Mouse (Mus musculus): ENCODE results near the gene Abca5.

The Abca5 gene

DNA sequence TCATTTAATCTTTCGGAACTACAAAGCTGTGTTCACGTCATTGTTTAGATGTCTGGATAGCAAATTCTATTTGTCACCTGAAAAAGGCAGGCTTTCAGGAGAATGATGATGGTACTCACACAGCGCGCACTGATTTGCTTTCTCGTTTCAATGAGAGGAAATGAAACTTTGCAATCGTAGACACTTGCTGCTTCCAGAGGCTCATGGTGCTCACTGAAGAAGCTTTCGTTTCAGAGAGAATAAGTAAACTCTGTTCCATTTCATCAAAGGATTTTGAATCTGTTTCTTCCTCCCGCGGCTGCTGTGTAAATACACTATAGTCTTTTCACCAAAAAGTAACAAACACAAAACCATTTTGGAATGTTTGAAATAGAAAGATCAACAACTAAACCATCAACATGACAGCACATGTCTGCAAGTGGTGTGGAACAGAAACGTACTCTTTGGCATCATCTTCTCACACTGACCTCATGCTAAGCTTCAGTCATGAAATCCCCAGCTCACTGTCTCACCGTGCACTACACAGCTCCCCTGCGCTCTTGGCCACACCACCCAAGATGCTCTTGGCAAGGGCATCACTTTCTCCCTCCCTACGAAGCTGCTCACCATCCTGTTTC is 39.5 kb downstream of the Abca5 start:
- no peak for DNase-seq (ENCODE audit: low spot score)

GRCm38 (mm10) chr11:110290586-110290985 is 46.9 kb downstream of the Abca5 start:
- no peak for DNase-seq (ENCODE audit: low spot score)

- DNase-seq (ENCODE audit: low spot score), result no peak
These were observed 49.1 kb downstream of the Abca5 start for GRCm38 (mm10) chr11:110288423-110288822.

GRCm38 (mm10) chr11:110287694-110288093 is 49.8 kb downstream of the Abca5 start:
- DNase-seq (ENCODE audit: low spot score), result no peak

DNA sequence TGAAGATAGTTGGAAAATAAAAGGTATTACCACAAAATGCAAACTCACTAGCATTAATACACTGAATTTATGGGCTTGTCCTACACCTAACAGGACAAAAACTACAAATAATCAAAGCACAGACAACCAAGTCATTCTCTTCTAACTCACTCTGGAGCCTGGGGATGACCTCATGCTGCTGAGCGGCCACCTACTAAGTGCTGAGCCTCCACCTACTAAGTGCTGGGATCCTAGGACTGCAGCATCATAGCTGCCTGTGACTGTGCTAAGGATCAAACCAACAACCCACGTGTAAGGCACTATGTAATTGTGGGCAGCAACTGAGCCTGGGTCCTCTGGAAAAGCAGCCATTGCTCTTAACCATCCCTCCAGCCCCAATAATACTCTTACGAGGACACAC is 51.2 kb downstream of the Abca5 start:
- no peak for DNase-seq (ENCODE audit: low spot score)

DNA sequence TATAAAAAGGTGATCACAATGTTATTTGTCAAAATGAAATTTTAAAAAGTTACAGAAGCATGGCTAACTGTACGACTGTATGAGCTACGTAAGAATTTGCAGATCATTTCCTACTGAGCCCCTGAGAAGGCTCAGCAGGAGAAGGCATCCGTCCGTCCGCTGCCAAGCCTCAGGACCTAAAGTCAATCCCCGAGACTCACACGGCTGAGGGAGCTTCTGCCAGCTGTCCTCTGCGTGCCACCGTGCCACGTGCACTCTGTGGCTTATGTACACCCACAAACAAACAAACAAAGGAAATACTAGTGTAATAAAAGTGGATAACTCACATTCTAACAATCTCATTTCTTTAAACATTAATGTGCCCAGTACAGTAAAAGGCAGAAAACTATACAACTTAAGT is 52.7 kb downstream of the Abca5 start:
- DNase-seq (ENCODE audit: low spot score), result no peak

DNA sequence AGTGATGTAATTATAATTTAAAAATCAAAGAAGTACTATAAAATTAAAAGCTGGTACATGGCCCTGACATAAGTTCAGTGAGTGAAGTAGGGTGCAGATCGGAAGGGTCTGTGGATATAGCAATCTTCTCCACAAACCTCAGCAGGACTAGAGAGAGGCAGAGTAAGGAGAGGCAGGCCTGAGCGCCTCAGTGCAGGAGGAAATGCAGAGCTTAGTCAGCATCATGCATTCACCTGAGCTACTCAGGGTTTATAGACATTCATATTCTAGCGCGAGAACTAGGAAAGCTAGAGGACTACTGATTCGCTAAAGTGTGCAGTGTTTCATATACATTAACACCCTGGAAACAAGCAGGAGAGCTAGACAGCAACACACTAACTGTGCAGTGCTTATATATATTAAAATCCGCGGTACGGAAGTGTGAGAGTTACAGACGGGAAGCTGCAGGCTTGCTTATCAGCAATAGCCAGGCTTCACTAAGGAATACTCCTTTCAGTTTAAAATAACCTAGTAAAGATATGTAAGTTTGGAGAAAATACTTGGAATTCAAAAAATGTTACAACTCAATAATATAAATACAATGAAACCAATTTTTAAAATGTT is 53.2 kb downstream of the Abca5 start:
- no peak for DNase-seq (ENCODE audit: low spot score)

DNA sequence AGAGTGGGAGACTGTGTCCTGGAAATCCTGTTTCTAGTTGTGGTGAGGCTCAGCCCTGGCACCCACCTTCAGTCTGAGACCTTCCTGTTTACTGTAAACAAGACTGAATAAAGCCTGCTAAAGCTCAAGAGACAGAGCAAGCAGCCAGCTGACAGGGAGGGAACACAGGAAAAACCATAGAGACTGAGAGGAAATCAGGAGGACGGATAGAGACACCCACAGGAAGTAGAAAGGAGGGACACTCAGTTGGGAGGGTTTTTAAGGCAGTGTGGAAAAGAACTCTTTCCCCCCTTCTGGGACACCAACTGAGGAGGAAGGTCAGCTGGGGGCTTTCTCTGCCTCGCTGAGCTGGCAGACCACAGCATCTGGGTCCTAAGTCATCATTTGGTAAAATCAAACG is 62.7 kb downstream of the Abca5 start:
- peak; percentile 34 for DNase-seq (ENCODE audit: low spot score)

- DNase-seq (ENCODE audit: low spot score), result peak; percentile 85
These were observed 65.8 kb downstream of the Abca5 start for GRCm38 (mm10) chr11:110271745-110272144.

DNA sequence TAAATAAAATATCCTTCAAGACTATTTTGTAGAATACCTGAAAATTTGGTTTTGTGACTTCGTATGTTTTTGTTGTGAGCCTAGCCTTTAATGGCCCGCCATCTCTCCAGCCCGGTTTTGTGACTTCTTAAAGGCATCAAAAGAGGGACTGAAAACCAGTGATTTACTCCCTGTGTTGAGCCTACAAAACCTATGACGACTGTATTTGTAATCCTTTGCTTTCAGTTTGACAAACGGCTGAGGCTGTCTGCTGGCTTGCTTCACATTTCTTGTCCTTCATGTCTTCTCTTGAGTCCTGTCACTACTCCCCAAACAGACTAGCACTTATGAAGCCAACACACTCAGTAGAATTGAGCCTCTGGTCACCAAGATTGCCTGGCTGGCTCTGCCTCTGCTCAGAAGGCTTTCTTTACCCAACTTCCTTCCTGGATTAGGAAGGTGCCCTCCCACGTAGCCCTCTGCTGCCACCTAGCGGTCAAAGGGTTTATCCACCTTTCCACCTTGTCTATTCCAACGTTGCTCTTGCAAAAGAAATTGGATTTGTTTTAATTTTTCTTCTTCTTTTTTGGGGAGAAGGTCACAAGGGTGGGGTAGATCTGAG is 69.2 kb downstream of the Abca5 start:
- peak; percentile 81 for DNase-seq (ENCODE audit: low spot score)

- no peak for DNase-seq (ENCODE audit: low spot score)
These were observed 70.3 kb downstream of the Abca5 start for GRCm38 (mm10) chr11:110267232-110267631.

- no peak for DNase-seq (ENCODE audit: low spot score)
These were observed 70.8 kb downstream of the Abca5 start for GRCm38 (mm10) chr11:110266757-110267156.

DNA sequence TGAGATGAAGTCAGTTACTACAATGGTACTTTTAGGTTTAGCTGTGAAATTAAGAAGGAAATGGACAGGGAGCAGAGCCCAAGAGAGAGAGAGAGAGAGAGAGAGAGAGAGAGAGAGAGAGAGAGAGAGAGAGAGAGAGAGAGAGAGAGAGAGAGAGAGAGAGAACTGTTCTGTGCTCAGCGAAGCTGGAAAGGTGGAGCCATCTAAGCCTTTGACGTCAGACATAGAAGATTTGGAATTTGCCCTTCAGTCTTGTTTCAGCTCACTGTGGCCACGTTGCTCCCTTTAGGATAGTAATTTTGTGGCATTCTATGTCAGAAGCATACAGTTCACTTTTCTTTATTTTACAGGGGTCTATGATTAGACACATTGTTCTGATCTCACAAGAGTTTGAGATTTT is 75.6 kb downstream of the Abca5 start:
- DNase-seq (ENCODE audit: low spot score), result no peak

GRCm38 (mm10) chr11:110257911-110258310 is 79.6 kb downstream of the Abca5 start:
- DNase-seq (ENCODE audit: low spot score), result no peak

- DNase-seq (ENCODE audit: low spot score), result no peak
These were observed 80.5 kb downstream of the Abca5 start for GRCm38 (mm10) chr11:110257061-110257460.

- DNase-seq (ENCODE audit: low spot score), result no peak
These were observed 85.3 kb downstream of the Abca5 start for GRCm38 (mm10) chr11:110252256-110252655.

DNA sequence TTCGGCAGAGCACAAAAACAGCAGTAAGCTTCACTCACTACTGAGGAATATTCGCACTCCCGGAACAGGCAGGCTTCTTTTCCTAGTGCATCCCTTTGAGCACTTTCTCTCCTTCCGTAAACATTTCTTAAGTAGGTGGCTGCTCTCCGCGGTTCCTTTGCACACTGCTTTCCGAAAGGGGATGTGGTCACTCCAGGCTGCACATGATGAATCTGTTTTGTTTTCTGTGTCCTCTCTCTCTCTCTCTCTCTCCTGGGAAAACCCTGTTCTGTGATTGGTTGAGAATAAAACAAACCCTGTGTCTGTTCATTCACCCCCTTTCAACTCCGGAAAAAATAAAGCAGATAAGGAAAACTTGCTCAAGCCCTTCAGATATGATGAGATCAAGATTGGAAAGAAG is 86.0 kb downstream of the Abca5 start, which contains the start of gene Abca6:
Gene Abca6, minus strand, starts transcription at position 243 of the 400 bp plus-strand sequence.
- no peak for DNase-seq (ENCODE audit: low spot score)

DNA sequence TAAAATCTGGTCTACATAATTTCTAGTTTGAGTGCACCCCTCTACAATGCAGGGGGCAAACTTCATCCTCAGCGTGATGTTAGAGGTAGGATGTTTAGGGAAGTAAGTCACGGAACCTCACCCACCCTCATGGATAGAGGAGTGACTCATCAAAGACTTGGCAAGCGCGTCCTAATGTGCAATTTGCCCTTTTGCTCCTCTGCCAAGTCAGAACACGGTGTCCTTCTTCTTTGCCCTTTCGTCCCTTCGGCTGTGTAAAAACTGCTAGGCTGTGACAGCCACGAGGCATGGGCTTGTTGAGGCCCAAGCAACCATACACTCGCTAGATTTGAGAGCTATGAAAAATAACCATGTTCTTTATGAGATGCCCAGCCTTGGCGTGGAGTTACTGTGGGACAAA is 92.8 kb downstream of the Abca5 start:
- no peak for DNase-seq (ENCODE audit: low spot score)

- DNase-seq (ENCODE audit: low spot score), result no peak
These were observed 100.0 kb downstream of the Abca5 start for GRCm38 (mm10) chr11:110237466-110237865.

- DNase-seq (ENCODE audit: low spot score), result no peak
These were observed 104.5 kb downstream of the Abca5 start for GRCm38 (mm10) chr11:110232975-110233374.

All from adipocyte (in vitro differentiated cells).